Mouse (Mus musculus) heart, embryonic 11.5 days (tissue): ENCODE measurements around the gene Itgal. TPM values are rescaled to one million over a fixed set of nuclear protein-coding genes. Genes with fewer than 3 reads are reported as not detected.
"Not testable (repeated sequence)": the region's sequence is repeated elsewhere in the genome, so short reads cannot be mapped to it uniquely, and the experiment has no call there.

Source experiments
- ATAC-seq: fragments of 200-750 bp; cut with Nextera tagmentation; replicated peaks from 2 replicates; pipeline ENCODE4 v1.8.0; 2017; ENCODE audit warnings: moderate library complexity; ENCODE audit not compliant: insufficient number of reproducible peaks, low FRiP score, low TSS enrichment
- H3K27ac ChIP-seq: fragments of 300-500 bp; sonication (generic); 2 replicates; pipeline ENCODE4 v1.5.1; 2014; ENCODE audit warnings: mild to moderate bottlenecking, low read depth, low read length
- H3K27me3 ChIP-seq: fragments of 300-500 bp; sonication (generic); 2 replicates; pipeline ENCODE4 v1.6.1; 2014; ENCODE audit warnings: mild to moderate bottlenecking, low read length, mixed read lengths; ENCODE audit not compliant: control insufficient read depth, insufficient read depth
- H3K36me3 ChIP-seq: fragments of 300-500 bp; sonication (generic); 2 replicates; pipeline ENCODE4 v1.6.1; 2014; ENCODE audit warnings: mild to moderate bottlenecking, low read length, moderate library complexity, mixed read lengths; ENCODE audit not compliant: control insufficient read depth, insufficient read depth
- H3K4me1 ChIP-seq: fragments of 300-500 bp; sonication (generic); 2 replicates; pipeline ENCODE4 v1.6.1; 2014; ENCODE audit warnings: low read length; ENCODE audit not compliant: control insufficient read depth, insufficient read depth
- H3K4me2 ChIP-seq: fragments of 300-500 bp; sonication (generic); 2 replicates; pipeline ENCODE4 v1.6.1; 2014; ENCODE audit warnings: mild to moderate bottlenecking, moderate library complexity
- H3K4me3 ChIP-seq: fragments of 300-500 bp; sonication (generic); 2 replicates; pipeline ENCODE4 v1.5.1; 2014; ENCODE audit warnings: low read depth, low read length
- H3K9ac ChIP-seq: fragments of 300-500 bp; sonication (generic); 2 replicates; pipeline ENCODE4 v1.6.1; 2014; ENCODE audit warnings: mild to moderate bottlenecking, low read depth, low read length, moderate library complexity
- H3K9me3 ChIP-seq: fragments of 300-500 bp; sonication (generic); replicated peaks from 2 replicates; pipeline ENCODE4 v1.6.1; 2016; ENCODE audit warnings: low read length; ENCODE audit not compliant: control insufficient read depth
- WGBS: fragments of 180-500 bp; shearing (Covaris S2); extraction: QIAGEN DNeasy Blood & Tissue Kit; methylation state at CpG from one replicate; pipeline ENCODE4 v1.1.7; 2014; ENCODE audit not compliant: insufficient replicate concordance; 5-methylcytosine and 5-hydroxymethylcytosine counted together
- polyA plus RNA-seq: library from polyadenylated mRNA; unstranded; fragments of >200 nt; fragmentation: Nextera tagmentation; extraction: Ambion mirVana; gene quantifications from 2 replicates; pipeline ENCODE4 v1.2.1, GENCODE M21; 2014

Itgal gene
- 0.46 and 0.68 TPM in 2 replicates for polyA plus RNA-seq

GRCm38 (mm10) chr7:127296098-127296497 lies at the start of gene Itgal:
TSS of gene Itgal (plus strand) at chr7:127296260.
- no peaks in the 10 kb centered on the region for H3K4me1 ChIP-seq
- 69% methylated on average over 11 of the region's 11 CpGs for WGBS
- H3K27ac ChIP-seq = no peak within 1 kb of the TSS
- no peak within 1 kb of the TSS for H3K4me2 ChIP-seq
- no peaks in the 10 kb centered on the region for H3K9me3 ChIP-seq
- no peaks in the 10 kb centered on the region for H3K36me3 ChIP-seq
- H3K27me3 ChIP-seq = no peaks in the 10 kb centered on the region
- H3K9ac ChIP-seq = no peak within 1 kb of the TSS
- H3K4me3 ChIP-seq = no peak within 1 kb of the TSS
- no peak for ATAC-seq

DNA sequence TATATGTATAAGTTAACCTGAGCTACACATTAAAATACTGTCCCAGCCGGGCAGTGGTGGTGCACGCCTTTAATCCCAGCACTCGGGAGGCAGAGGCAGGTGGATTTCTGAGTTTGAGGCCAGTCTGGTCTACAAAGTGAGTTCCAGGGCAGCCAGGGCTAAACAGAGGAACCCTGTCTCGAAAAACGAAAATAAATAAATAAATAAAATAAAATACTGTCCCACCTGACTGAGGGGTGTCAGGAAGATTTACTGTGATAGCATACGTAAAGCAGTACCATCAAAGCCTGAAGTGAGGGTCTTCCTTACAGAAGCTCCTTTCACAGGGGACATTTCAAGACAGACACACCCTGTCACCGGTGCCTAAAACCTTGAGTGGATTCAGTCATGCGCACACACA lies 45.5 kb upstream of the Itgal start:
- H3K4me1 ChIP-seq = peaks cover 13% of the 10 kb centered on the region
- not testable (repeated sequence) for H3K27ac ChIP-seq, H3K4me3 ChIP-seq, ATAC-seq, H3K36me3 ChIP-seq, H3K9me3 ChIP-seq, H3K27me3 ChIP-seq, H3K9ac ChIP-seq, H3K4me2 ChIP-seq
- WGBS = 88% methylated on average over 8 of the region's 8 CpGs

DNA sequence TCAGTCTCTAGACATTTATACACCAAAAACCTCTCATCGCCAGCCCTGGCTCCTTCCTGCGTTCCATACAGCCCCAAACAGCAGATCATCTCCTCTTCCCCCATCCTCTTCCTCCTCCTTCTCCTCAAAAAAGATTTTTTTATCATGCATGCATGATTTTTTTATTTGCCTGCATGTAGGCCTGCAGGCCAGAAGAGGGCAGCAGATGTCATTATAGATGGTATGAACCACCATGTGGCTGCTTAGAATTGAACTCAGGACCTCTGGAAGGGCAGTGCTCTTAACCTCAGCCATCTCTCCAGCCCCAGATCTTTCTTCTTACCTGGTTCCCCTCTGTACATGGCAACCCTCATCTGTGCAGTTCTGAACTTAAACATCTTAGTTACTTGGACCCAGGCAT lies 43.6 kb upstream of the Itgal start:
- Histone ChIP-seq H3K36me3 (no peaks in the 10 kb centered on the region; the same call in 1 of the 2 replicates), H3K9me3 (no peaks in the 10 kb centered on the region), H3K4me2 (no peak overlapping the region), H3K27ac (no peak overlapping the region), H3K9ac (0 out of 2 replicates have a peak overlapping the region, but pooled peaks have one; percentile 28), H3K4me3 (no peak overlapping the region), H3K4me1 (peaks cover 10% of the 10 kb centered on the region; the same call in 1 of the 2 replicates), H3K27me3 (no peaks in the 10 kb centered on the region)
- ATAC-seq = no peak
- WGBS = 86% methylated on average over 2 of the region's 2 CpGs

- Histone ChIP-seq H3K9me3 (no peaks in the 10 kb centered on the region), H3K4me3 (peak overlapping the region; percentile 65), H3K4me1 (peaks cover 10% of the 10 kb centered on the region; the same call in 1 of the 2 replicates), H3K4me2 (peak overlapping the region; percentile 97), H3K27me3 (no peaks in the 10 kb centered on the region), H3K36me3 (no peaks in the 10 kb centered on the region; the same call in 1 of the 2 replicates), H3K27ac (peak overlapping the region; percentile 90), H3K9ac (peak overlapping the region; percentile 85)
- WGBS = 79% methylated on average over 6 of the region's 6 CpGs
- ATAC-seq = no peak
Measured at GRCm38 (mm10) chr7:127253341-127253740, 42.7 kb upstream of the Itgal start.

DNA sequence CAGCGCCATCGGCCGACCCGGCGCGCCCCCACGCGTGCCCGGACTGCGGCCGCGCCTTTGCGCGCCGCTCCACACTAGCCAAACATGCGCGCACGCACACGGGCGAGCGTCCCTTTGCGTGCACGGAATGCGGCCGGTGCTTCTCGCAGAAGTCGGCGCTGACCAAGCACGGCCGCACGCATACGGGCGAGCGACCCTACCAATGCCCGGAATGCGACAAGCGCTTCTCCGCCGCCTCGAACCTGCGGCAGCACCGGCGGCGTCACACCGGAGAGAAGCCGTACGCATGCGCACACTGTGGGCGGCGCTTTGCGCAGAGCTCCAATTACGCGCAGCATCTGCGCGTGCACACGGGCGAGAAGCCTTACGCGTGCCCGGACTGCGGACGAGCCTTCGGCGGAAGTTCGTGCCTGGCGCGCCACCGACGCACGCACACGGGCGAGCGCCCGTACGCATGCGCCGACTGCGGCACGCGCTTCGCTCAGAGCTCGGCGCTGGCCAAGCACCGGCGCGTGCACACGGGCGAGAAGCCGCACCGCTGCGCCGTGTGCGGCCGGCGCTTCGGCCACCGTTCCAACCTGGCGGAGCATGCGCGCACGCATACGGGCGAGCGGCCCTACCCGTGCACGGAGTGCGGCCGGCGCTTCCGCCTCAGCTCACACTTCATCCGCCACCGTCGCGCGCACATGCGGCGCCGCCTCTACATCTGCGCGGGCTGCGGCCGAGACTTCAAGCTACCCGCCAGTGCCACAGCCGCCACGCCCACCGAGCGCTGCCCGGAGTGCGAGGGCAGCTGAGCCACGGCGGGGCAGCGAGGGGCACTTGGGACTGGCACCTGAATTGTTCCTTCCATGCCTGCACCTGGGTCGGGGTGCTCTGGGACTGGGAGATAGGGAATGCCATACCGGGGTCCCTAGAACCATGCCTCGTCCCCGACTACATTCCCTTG lies 42.0 kb upstream of the Itgal start:
- WGBS = under 1% methylated on average over 123 of the region's 136 CpGs
- peak; percentile 90 for ATAC-seq
- peak overlapping the region; percentile 85 for H3K9ac ChIP-seq

DNA sequence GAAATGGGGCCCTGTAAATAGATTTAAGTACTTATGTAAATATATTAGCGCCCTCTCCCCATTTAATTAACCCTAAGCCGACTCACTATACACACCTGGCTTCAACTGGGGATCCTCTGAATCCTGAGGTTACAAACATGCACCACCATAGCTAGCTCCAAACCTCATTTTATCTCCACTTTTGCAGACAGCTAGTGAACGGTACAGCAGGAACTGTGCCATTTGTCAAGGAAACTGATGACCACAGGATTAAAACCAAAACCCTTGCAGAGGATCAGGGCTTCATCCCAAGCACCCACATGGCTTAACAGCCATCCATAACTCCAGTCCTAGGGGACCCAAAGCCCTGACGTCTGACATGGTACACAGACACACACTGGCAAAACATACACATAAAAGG lies 41.1 kb upstream of the Itgal start:
- Histone ChIP-seq H3K9me3 (no peaks in the 10 kb centered on the region), H3K27ac (peak overlapping the region; percentile 90; the same call in 1 of the 2 replicates), H3K4me3 (peak overlapping the region; percentile 65), H3K9ac (peak overlapping the region; percentile 85; the same call in 1 of the 2 replicates), H3K4me1 (peaks cover 18% of the 10 kb centered on the region; the same call in 1 of the 2 replicates), H3K36me3 (no peaks in the 10 kb centered on the region; the same call in 1 of the 2 replicates), H3K4me2 (peak overlapping the region; percentile 97), H3K27me3 (no peaks in the 10 kb centered on the region)
- WGBS = 19% methylated on average over 4 of the region's 4 CpGs
- no peak for ATAC-seq

More for the DNA sequence above, 42.0 kb upstream of the Itgal start:
- no peaks in the 10 kb centered on the region for H3K27me3 ChIP-seq
- peak overlapping the region; percentile 65 for H3K4me3 ChIP-seq
- H3K9me3 ChIP-seq = no peaks in the 10 kb centered on the region
- H3K27ac ChIP-seq = peak overlapping the region; percentile 90
- peaks cover 11% of the 10 kb centered on the region; the same call in 1 of the 2 replicates for H3K4me1 ChIP-seq
- peak overlapping the region; percentile 97 for H3K4me2 ChIP-seq
- H3K36me3 ChIP-seq = no peaks in the 10 kb centered on the region; the same call in 1 of the 2 replicates

GRCm38 (mm10) chr7:127255965-127256364 lies 40.1 kb upstream of the Itgal start:
- no peak overlapping the region for H3K9ac ChIP-seq
- H3K9me3 ChIP-seq = no peaks in the 10 kb centered on the region
- no peak for ATAC-seq
- H3K4me1 ChIP-seq = peaks cover 18% of the 10 kb centered on the region; the same call in 1 of the 2 replicates
- H3K27ac ChIP-seq = no peak overlapping the region
- WGBS = 79% methylated on average over 2 of the region's 2 CpGs
- H3K36me3 ChIP-seq = no peaks in the 10 kb centered on the region; the same call in 1 of the 2 replicates
- H3K4me3 ChIP-seq = no peak overlapping the region
- no peaks in the 10 kb centered on the region for H3K27me3 ChIP-seq
- no peak overlapping the region for H3K4me2 ChIP-seq

GRCm38 (mm10) chr7:127256518-127256917 lies 39.5 kb upstream of the Itgal start:
- H3K4me3 ChIP-seq = no peak overlapping the region
- 92% methylated on average over 5 of the region's 5 CpGs for WGBS
- H3K9ac ChIP-seq = no peak overlapping the region
- no peaks in the 10 kb centered on the region; the same call in 1 of the 2 replicates for H3K36me3 ChIP-seq
- H3K9me3 ChIP-seq = no peaks in the 10 kb centered on the region
- no peak overlapping the region for H3K4me2 ChIP-seq
- H3K27me3 ChIP-seq = no peaks in the 10 kb centered on the region
- ATAC-seq = no peak
- no peak overlapping the region for H3K27ac ChIP-seq
- H3K4me1 ChIP-seq = peaks cover 18% of the 10 kb centered on the region; the same call in 1 of the 2 replicates
